34 mouse cellular contexts compared by ENCODE assay signal in the genomic region with DNA sequence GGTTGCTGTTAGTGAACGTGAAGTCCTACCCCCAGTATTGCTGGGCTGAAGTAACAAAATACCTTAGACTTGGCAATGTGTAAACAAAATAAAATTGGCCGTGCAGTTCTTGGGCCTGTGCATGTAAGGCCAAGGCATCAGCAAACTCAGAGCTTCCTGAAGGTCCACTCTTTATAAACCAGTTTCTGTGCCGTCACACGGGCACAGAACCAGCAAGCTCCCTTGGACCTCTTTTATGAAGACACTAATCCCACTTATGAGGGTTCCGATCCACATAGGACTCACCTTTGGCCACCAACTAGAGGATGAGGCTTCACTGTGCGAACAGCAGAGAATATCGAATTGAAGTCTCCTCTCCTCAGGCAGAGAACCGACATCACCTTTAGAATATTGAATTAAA.
"Had no signal": no experiment of that assay in that cellular context is flagged by ENCODE, and none has a peak within 500 bp of the region (broad histone marks: within the 10 kb centered on the region; RNA-seq: fewer than 3 reads in every experiment).

No protein-coding gene starts in this region.

- H3K4me3 ChIP-seq: heart, embryonic 10.5 days; heart, embryonic 12.5 days; heart, embryonic 13.5 days; heart, embryonic 15.5 days; hindbrain, embryonic 10.5 days; hindbrain, embryonic 12.5 days; hindbrain, embryonic 13.5 days; hindbrain, embryonic 15.5 days; intestine, embryonic 15.5 days; kidney, embryonic 15.5 days; layer of hippocampus, adult 2 months had no signal

- H3K27ac ChIP-seq: heart, embryonic 10.5 days; heart, embryonic 13.5 days; heart, embryonic 15.5 days; hindbrain, embryonic 10.5 days; hindbrain, embryonic 12.5 days; hindbrain, embryonic 13.5 days; hindbrain, embryonic 14.5 days; hindbrain, embryonic 15.5 days; hindbrain, postnatal 0 days; intestine, embryonic 15.5 days; kidney, embryonic 15.5 days; kidney, postnatal 0 days; layer of hippocampus, adult 2 months had no signal

- H3K4me1 ChIP-seq: hindbrain, embryonic 12.5 days; intestine, embryonic 15.5 days had no signal

- H3K9ac ChIP-seq: heart, embryonic 12.5 days; heart, embryonic 13.5 days; heart, embryonic 15.5 days; hindbrain, embryonic 12.5 days; hindbrain, embryonic 13.5 days; hindbrain, embryonic 14.5 days; hindbrain, embryonic 15.5 days; intestine, embryonic 15.5 days; kidney, embryonic 15.5 days had no signal

- H3K9me3 ChIP-seq: heart, embryonic 10.5 days; heart, embryonic 12.5 days; heart, embryonic 13.5 days; heart, embryonic 15.5 days; hindbrain, embryonic 10.5 days; hindbrain, embryonic 12.5 days; hindbrain, embryonic 13.5 days; hindbrain, embryonic 15.5 days; intestine, embryonic 15.5 days; kidney, embryonic 15.5 days had no signal

- H3K36me3 ChIP-seq: heart, embryonic 10.5 days; heart, embryonic 12.5 days; heart, embryonic 13.5 days; heart, embryonic 15.5 days; hindbrain, embryonic 10.5 days; hindbrain, embryonic 12.5 days; hindbrain, embryonic 13.5 days; hindbrain, embryonic 15.5 days; intestine, embryonic 15.5 days; kidney, embryonic 15.5 days had no signal

- ATAC-seq: hindbrain, embryonic 16.5 days; hindbrain, postnatal 0 days; inflammation-experienced regulatory T-cells, adult 6 months; intestine, embryonic 15.5 days; intestine, embryonic 16.5 days; intestine, postnatal 0 days had no signal

- DNase-seq: heart, postnatal 14 days; heart, postnatal 36 days; heart, postnatal 4 days; kidney, adult 11 months; kidney, adult 18-20 months; kidney, adult 2 months; kidney, adult 8-10 months; kidney, adult 9 months; kidney, postnatal 10 days; kidney, postnatal 14 days; kidney, postnatal 25 days; kidney, postnatal 36 days; kidney, postnatal 4 days; layer of hippocampus, adult 9-11 months; layer of hippocampus, postnatal 36 days had no signal

- H3K4me2 ChIP-seq: heart, embryonic 11.5 days; heart, embryonic 12.5 days; heart, embryonic 13.5 days; heart, embryonic 15.5 days; hindbrain, embryonic 12.5 days; hindbrain, embryonic 13.5 days; hindbrain, embryonic 14.5 days; hindbrain, embryonic 15.5 days; intestine, embryonic 15.5 days; kidney, embryonic 15.5 days had no signal

- H3K27me3 ChIP-seq: heart, embryonic 15.5 days; hindbrain, embryonic 12.5 days; hindbrain, embryonic 13.5 days; hindbrain, embryonic 15.5 days; intestine, embryonic 15.5 days had no signal
